Mouse (Mus musculus) retina, adult 2 months (tissue): ENCODE measurements around the gene Gxylt2.

Experiments used
- DNase-seq: peaks from one replicate; pipeline ENCODE4 v3.0.0-alpha.2; 2012; ENCODE audit warnings: low read depth, low spot score

The Gxylt2 gene

GRCm38 (mm10) chr6:100847264-100847663 is 142.7 kb downstream of the Gxylt2 start:
- no peak for DNase-seq

GRCm38 (mm10) chr6:100848682-100849375 is 144.3 kb downstream of the Gxylt2 start:
- DNase-seq = no peak

- no peak for DNase-seq
These were observed 146.1 kb downstream of the Gxylt2 start for GRCm38 (mm10) chr6:100850671-100851081.

DNA sequence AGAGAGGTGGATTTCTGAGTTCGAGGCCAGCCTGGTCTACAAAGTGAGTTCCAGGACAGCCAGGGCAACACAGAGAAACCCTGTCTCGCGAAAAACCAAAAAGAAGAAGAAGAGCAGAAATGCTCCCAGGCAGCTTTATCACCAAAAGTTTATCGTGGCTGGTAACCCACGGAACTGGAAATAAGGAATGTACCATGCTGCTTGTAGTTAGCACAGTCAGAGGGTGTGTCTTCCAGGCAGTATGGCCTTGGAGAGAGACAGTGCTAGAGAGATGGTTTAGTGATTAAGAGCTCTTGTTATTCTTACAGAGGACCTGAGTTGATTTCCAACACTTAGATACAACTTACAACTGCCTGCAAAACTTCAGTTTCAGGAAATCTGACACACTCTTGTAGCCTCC is 146.5 kb downstream of the Gxylt2 start:
- DNase-seq = no peak
